Mouse (Mus musculus) heart, postnatal 0 days (tissue): ENCODE measurements around the gene Lgals3bp.

Experiments
- CTCF ChIP-seq: IDR thresholded peaks from 2 replicates; pipeline ENCODE4 v1.5.1; 2016; ENCODE audit warnings: antibody characterized with exemption, control low read depth, low read depth
- EP300 ChIP-seq: IDR thresholded peaks from 2 replicates; pipeline ENCODE4 v1.6.1; 2016; ENCODE audit warnings: antibody characterized with exemption, low read depth

DNA sequence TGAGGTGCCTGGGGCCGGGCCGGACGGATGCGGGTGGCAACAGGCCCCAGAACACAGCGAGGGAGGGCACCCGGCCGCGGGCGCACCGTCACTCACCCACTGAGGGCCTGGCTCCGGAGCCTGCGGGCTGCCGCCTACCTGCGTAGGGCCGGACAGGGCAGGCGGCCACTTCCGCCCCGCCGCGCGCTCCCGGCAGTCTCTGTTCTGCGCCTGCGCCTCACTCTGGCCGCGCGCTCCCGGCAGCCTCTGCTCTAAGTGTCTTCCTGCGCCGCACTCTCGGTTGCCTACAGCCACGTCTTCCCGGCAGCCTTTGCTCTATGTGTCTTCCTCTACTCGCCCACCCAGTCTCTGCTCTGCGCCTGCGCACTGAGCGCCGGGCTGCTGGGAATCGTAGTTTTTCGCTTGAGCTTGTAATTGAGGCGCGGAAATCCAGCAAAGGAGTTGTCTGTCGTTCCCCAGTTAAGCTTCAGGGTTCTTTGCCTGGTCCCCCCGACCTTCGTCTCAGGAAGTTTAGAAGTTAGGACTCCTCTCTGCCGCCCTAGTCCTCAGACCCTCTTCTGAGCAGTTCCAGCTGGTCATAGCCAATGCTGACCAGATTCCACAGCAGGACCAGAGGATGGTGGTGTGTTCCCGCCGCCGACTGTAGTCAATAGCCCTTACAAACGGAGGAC lies 17.1 kb upstream of the Lgals3bp start, which contains the start of gene Cant1:
- no peak for TF ChIP-seq CTCF
- no peak for TF ChIP-seq EP300
